Mouse (Mus musculus): ENCODE results near the gene Olfr1206. TPM values are rescaled to one million over a fixed set of nuclear protein-coding genes. Genes with fewer than 3 reads are reported as not detected.

The Olfr1206 gene
- not detected in 2 replicates for polyA plus RNA-seq (2016; fragmentation: Nextera tagmentation; extraction: Ambion mirVana)

DNA sequence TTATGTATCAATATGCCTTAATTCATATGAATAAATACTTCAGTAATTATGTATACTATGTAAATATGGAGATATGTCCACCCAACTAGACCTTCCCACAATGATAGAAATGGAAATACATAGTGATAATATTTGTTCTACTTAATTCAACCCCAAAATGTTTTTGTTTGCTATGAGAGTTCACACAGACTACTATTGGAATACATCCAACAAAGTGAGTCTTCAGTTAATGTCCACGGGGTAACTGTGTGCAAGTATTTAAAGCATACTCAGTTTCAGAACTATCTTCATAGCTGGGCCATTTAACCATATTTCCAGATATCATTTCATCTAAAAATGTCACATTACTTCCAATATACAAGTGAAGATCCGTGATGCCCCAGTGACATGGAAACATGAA is at the start of gene Olfr1206:
TSS of gene Olfr1206 (plus strand) at position 301 of the 400 bp plus-strand sequence.
- no peak within 1 kb of the TSS for H3K4me2 ChIP-seq
- H3K4me1 ChIP-seq (replicated peaks): no peaks in the 10 kb centered on the region
- H3K9me3 ChIP-seq: no peaks in the 10 kb centered on the region
- no peaks in the 10 kb centered on the region for H3K36me3 ChIP-seq
- H3K27ac ChIP-seq: no peak within 1 kb of the TSS
- 81% methylated on average over 2 of the region's 2 CpGs for WGBS
- no peak for ATAC-seq (ENCODE audit: insufficient number of reproducible peaks, insufficient read depth, low FRiP score, low TSS enrichment, low read depth)
- no peak within 1 kb of the TSS for H3K9ac ChIP-seq (replicated peaks)
- no peaks in the 10 kb centered on the region for H3K27me3 ChIP-seq
- H3K4me3 ChIP-seq (replicated peaks): no peak within 1 kb of the TSS

- Histone ChIP-seq H3K4me3 (replicated peaks) (no peak within 1 kb of the TSS), H3K27me3 (no peaks in the 10 kb centered on the region), H3K27ac (no peak within 1 kb of the TSS), H3K36me3 (no peaks in the 10 kb centered on the region), H3K9ac (replicated peaks) (no peak within 1 kb of the TSS), H3K9me3 (no peaks in the 10 kb centered on the region), H3K4me2 (no peak within 1 kb of the TSS), H3K4me1 (replicated peaks) (no peaks in the 10 kb centered on the region)
- ATAC-seq (ENCODE audit: insufficient number of reproducible peaks, insufficient read depth, low FRiP score, low TSS enrichment, low read depth): no peak
- 79% methylated on average over 1 of the region's 1 CpGs for WGBS
Observed at GRCm38 (mm10) chr2:88814196-88814595, 48.8 kb upstream of the Olfr1206 start, which contains the start of gene Olfr1202. Olfr1202 (plus strand) TSS chr2:88814496.

DNA sequence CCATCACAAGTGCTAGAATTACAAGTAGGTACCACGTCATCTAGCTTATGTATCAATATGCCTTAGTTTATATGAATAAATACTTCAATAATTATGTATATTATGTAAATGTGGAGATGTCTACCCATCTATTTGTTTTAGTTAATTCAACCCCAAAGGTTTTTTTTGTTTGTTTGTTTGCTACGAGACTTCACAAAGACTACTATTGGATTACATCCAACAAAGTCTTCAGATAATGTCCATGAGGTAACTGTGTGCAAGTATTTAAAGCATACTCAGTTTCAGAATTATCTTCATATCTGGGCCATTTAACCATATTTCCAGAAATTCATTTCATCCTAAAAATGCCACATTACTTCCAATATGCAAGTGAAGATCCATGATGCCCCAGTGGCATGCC is 33.6 kb upstream of the Olfr1206 start, which contains the start of gene Olfr1205:
TSS of gene Olfr1205 (plus strand) at position 301 of the 400 bp plus-strand sequence.
- no peak within 1 kb of the TSS for H3K27ac ChIP-seq
- WGBS: 85% methylated on average over 2 of the region's 2 CpGs
- no peaks in the 10 kb centered on the region for H3K9me3 ChIP-seq
- no peak for ATAC-seq (ENCODE audit: insufficient number of reproducible peaks, insufficient read depth, low FRiP score, low TSS enrichment, low read depth)
- H3K4me1 ChIP-seq (replicated peaks): no peaks in the 10 kb centered on the region
- H3K4me2 ChIP-seq: no peak within 1 kb of the TSS
- H3K9ac ChIP-seq (replicated peaks): no peak within 1 kb of the TSS
- no peak within 1 kb of the TSS for H3K4me3 ChIP-seq (replicated peaks)
- H3K27me3 ChIP-seq: no peaks in the 10 kb centered on the region
- no peaks in the 10 kb centered on the region for H3K36me3 ChIP-seq

- H3K9me3 ChIP-seq: no peaks in the 10 kb centered on the region
- 89% methylated on average over 2 of the region's 2 CpGs for WGBS
Observed at GRCm38 (mm10) chr2:88838477-88838876, 24.6 kb upstream of the Olfr1206 start.

GRCm38 (mm10) chr2:88848992-88849391 is 14.0 kb upstream of the Olfr1206 start, which contains the start of gene Olfr1204:
Olfr1204 (plus strand) TSS chr2:88849292.
- ATAC-seq (ENCODE audit: insufficient number of reproducible peaks, insufficient read depth, low FRiP score, low TSS enrichment, low read depth): no peak
- H3K9me3 ChIP-seq: no peaks in the 10 kb centered on the region
- no peak within 1 kb of the TSS for H3K4me2 ChIP-seq
- H3K9ac ChIP-seq (replicated peaks): no peak within 1 kb of the TSS
- no peaks in the 10 kb centered on the region for H3K27me3 ChIP-seq
- 88% methylated on average over 1 of the region's 1 CpGs for WGBS
- H3K4me1 ChIP-seq (replicated peaks): no peaks in the 10 kb centered on the region
- no peaks in the 10 kb centered on the region for H3K36me3 ChIP-seq
- no peak within 1 kb of the TSS for H3K27ac ChIP-seq
- H3K4me3 ChIP-seq (replicated peaks): no peak within 1 kb of the TSS

More at GRCm38 (mm10) chr2:88838477-88838876, 24.6 kb upstream of the Olfr1206 start:
- no peak for ATAC-seq (ENCODE audit: insufficient number of reproducible peaks, insufficient read depth, low FRiP score, low TSS enrichment, low read depth)
- Histone ChIP-seq H3K4me3 (replicated peaks) (no peak overlapping the region), H3K27ac (no peak overlapping the region), H3K27me3 (no peaks in the 10 kb centered on the region), H3K4me2 (no peak overlapping the region), H3K9ac (replicated peaks) (no peak overlapping the region), H3K4me1 (replicated peaks) (no peaks in the 10 kb centered on the region), H3K36me3 (no peaks in the 10 kb centered on the region)

GRCm38 (mm10) chr2:88902211-88902610 is 39.2 kb downstream of the Olfr1206 start, which contains the start of gene Olfr1208:
Olfr1208 (minus strand) TSS chr2:88902311.
- Histone ChIP-seq H3K4me1 (replicated peaks) (no peaks in the 10 kb centered on the region), H3K36me3 (no peaks in the 10 kb centered on the region), H3K27ac (no peak within 1 kb of the TSS), H3K27me3 (no peaks in the 10 kb centered on the region), H3K4me3 (replicated peaks) (no peak within 1 kb of the TSS), H3K9ac (replicated peaks) (no peak within 1 kb of the TSS), H3K9me3 (no peaks in the 10 kb centered on the region), H3K4me2 (no peak within 1 kb of the TSS)
- no peak for ATAC-seq (ENCODE audit: insufficient number of reproducible peaks, insufficient read depth, low FRiP score, low TSS enrichment, low read depth)

DNA sequence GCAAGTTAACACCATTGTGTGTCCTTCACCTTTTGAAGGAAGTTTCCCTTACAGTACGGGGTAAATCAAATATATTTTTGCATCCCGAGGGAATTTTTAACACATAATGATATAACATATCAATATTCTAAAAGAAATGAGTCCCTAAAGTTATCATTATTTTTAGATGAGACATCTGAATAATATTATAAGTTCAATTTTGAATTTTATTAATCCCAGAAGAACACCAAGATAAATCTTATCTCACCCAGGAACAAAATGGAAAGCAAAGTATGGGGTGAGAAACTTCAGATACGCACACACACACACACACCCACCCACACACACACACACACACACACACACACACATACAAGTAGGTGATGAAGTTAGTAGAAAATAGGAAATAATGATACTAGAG is 52.0 kb downstream of the Olfr1206 start, which contains the start of gene Olfr1209:
TSS of gene Olfr1209 (minus strand) at position 101 of the 400 bp plus-strand sequence.
- H3K27me3 ChIP-seq: no peaks in the 10 kb centered on the region
- no peak within 1 kb of the TSS for H3K9ac ChIP-seq (replicated peaks)
- no peak within 1 kb of the TSS for H3K4me3 ChIP-seq (replicated peaks)
- no peak for ATAC-seq (ENCODE audit: insufficient number of reproducible peaks, insufficient read depth, low FRiP score, low TSS enrichment, low read depth)
- no peaks in the 10 kb centered on the region for H3K9me3 ChIP-seq
- no peaks in the 10 kb centered on the region for H3K4me1 ChIP-seq (replicated peaks)
- no peak within 1 kb of the TSS for H3K4me2 ChIP-seq
- 89% methylated on average over 3 of the region's 3 CpGs for WGBS
- H3K36me3 ChIP-seq: no peaks in the 10 kb centered on the region
- no peak within 1 kb of the TSS for H3K27ac ChIP-seq

Other genes with a start within 250 kb of the Olfr1206 start
- not detected in 2 replicates for gene Olfr1191-ps1, start 222.7 kb upstream of the Olfr1206 start, polyA plus RNA-seq (2016; fragmentation: Nextera tagmentation; extraction: Ambion mirVana)
- gene Olfr1192-ps1, start 214.7 kb upstream of the Olfr1206 start, polyA plus RNA-seq (2016; fragmentation: Nextera tagmentation; extraction: Ambion mirVana): not detected in 2 replicates
- not detected in 2 replicates for gene Olfr1193, start 187.6 kb upstream of the Olfr1206 start, polyA plus RNA-seq (2016; fragmentation: Nextera tagmentation; extraction: Ambion mirVana)
- not detected in 2 replicates for gene Olfr1195, start 174.0 kb upstream of the Olfr1206 start, polyA plus RNA-seq (2016; fragmentation: Nextera tagmentation; extraction: Ambion mirVana)
- not detected in 2 replicates for gene Olfr1196, start 158.6 kb upstream of the Olfr1206 start, polyA plus RNA-seq (2016; fragmentation: Nextera tagmentation; extraction: Ambion mirVana)
- gene Olfr1197, start 130.9 kb upstream of the Olfr1206 start, polyA plus RNA-seq (2016; fragmentation: Nextera tagmentation; extraction: Ambion mirVana): not detected in 2 replicates
- not detected in 2 replicates for gene Olfr1198, start 111.9 kb upstream of the Olfr1206 start, polyA plus RNA-seq (2016; fragmentation: Nextera tagmentation; extraction: Ambion mirVana)
- not detected in 2 replicates for gene Olfr1199, start 102.8 kb upstream of the Olfr1206 start, polyA plus RNA-seq (2016; fragmentation: Nextera tagmentation; extraction: Ambion mirVana)
- not detected in 2 replicates for gene Olfr1200, start 92.7 kb upstream of the Olfr1206 start, polyA plus RNA-seq (2016; fragmentation: Nextera tagmentation; extraction: Ambion mirVana)
- gene Olfr1201, start 70.2 kb upstream of the Olfr1206 start, polyA plus RNA-seq (2016; fragmentation: Nextera tagmentation; extraction: Ambion mirVana): not detected in 2 replicates
- 0.05 TPM in 1 of 2 replicates, not detected in the other for gene Olfr1202, start 48.7 kb upstream of the Olfr1206 start, polyA plus RNA-seq (2016; fragmentation: Nextera tagmentation; extraction: Ambion mirVana)
- gene Olfr1205, start 33.5 kb upstream of the Olfr1206 start, polyA plus RNA-seq (2016; fragmentation: Nextera tagmentation; extraction: Ambion mirVana): not detected in 2 replicates
- gene Olfr1204, start 13.9 kb upstream of the Olfr1206 start, polyA plus RNA-seq (2016; fragmentation: Nextera tagmentation; extraction: Ambion mirVana): not detected in 2 replicates
- not detected in 2 replicates for gene Olfr1208, start 39.1 kb downstream of the Olfr1206 start, polyA plus RNA-seq (2016; fragmentation: Nextera tagmentation; extraction: Ambion mirVana)
- not detected in 2 replicates for gene Olfr1209, start 51.9 kb downstream of the Olfr1206 start, polyA plus RNA-seq (2016; fragmentation: Nextera tagmentation; extraction: Ambion mirVana)
- gene Olfr1211, start 74.9 kb downstream of the Olfr1206 start, polyA plus RNA-seq (2016; fragmentation: Nextera tagmentation; extraction: Ambion mirVana): not detected in 2 replicates
- not detected in 2 replicates for gene Olfr1212, start 90.7 kb downstream of the Olfr1206 start, polyA plus RNA-seq (2016; fragmentation: Nextera tagmentation; extraction: Ambion mirVana)
- not detected in 2 replicates for gene Gm13762, start 117.0 kb downstream of the Olfr1206 start, polyA plus RNA-seq (2016; fragmentation: Nextera tagmentation; extraction: Ambion mirVana)
- gene Olfr1214, start 129.4 kb downstream of the Olfr1206 start, polyA plus RNA-seq (2016; fragmentation: Nextera tagmentation; extraction: Ambion mirVana): not detected in 2 replicates
- gene Olfr1215, start 143.7 kb downstream of the Olfr1206 start, polyA plus RNA-seq (2016; fragmentation: Nextera tagmentation; extraction: Ambion mirVana): not detected in 2 replicates
- not detected in 2 replicates for gene Olfr1216, start 155.1 kb downstream of the Olfr1206 start, polyA plus RNA-seq (2016; fragmentation: Nextera tagmentation; extraction: Ambion mirVana)
- not detected in 2 replicates for gene Olfr1217, start 168.8 kb downstream of the Olfr1206 start, polyA plus RNA-seq (2016; fragmentation: Nextera tagmentation; extraction: Ambion mirVana)
- gene Olfr1218, start 198.0 kb downstream of the Olfr1206 start, polyA plus RNA-seq (2016; fragmentation: Nextera tagmentation; extraction: Ambion mirVana): not detected in 2 replicates
- gene Olfr1219, start 220.3 kb downstream of the Olfr1206 start, polyA plus RNA-seq (2016; fragmentation: Nextera tagmentation; extraction: Ambion mirVana): not detected in 2 replicates
- not detected in 2 replicates for gene Olfr1220, start 243.6 kb downstream of the Olfr1206 start, polyA plus RNA-seq (2016; fragmentation: Nextera tagmentation; extraction: Ambion mirVana)